Mouse (Mus musculus) MEL (cell line): Measurements from ENCODE around the gene Olfr1232. TPM values are rescaled to one million over a fixed set of nuclear protein-coding genes. Genes with fewer than 3 reads are reported as not detected.

Experiments
- DNase-seq: peaks from one replicate; pipeline ENCODE4 v3.0.0; 2011; ENCODE audit warnings: low read depth, low spot score
- H3K27ac ChIP-seq: 2 replicates; pipeline ENCODE4 v1.5.1; 2012; ENCODE audit warnings: low read depth, mild to moderate bottlenecking, control low read depth, low read length, moderate library complexity; ENCODE audit not compliant: control insufficient read depth
- H3K27me3 ChIP-seq, 2 experiments: fragments of 150-350 bp in 1 of 2; sonication (generic) in 1 of 2; 2 replicates each; pipeline ENCODE4 v1.6.1; 2012; ENCODE audit warnings: low read length in 2 of 2, mild to moderate bottlenecking in 2 of 2, improper control_type of control experiment in 1 of 2, moderate library complexity in 1 of 2; ENCODE audit not compliant: insufficient read depth in 2 of 2, control insufficient read depth in 1 of 2
- H3K36me3 ChIP-seq, 2 experiments: 2 replicates each; pipeline ENCODE4 v1.6.1; 2012 to 2014; ENCODE audit warnings: low read length in 2 of 2, improper control_type of control experiment in 1 of 2, inconsistent platforms in 1 of 2, mild to moderate bottlenecking in 1 of 2; ENCODE audit not compliant: insufficient read depth in 2 of 2, control insufficient read depth in 1 of 2
- H3K4me1 ChIP-seq, 2 experiments: fragments of 150-350 bp in 1 of 2; sonication (generic) in 1 of 2; 2 replicates each; pipeline ENCODE4 v1.6.1; 2012; ENCODE audit warnings: low read length in 2 of 2, improper control_type of control experiment in 1 of 2, mild to moderate bottlenecking in 1 of 2; ENCODE audit not compliant: insufficient read depth in 2 of 2, control insufficient read depth in 1 of 2
- H3K4me3 ChIP-seq, 2 experiments: fragments of 150-350 bp in 1 of 2; sonication (generic) in 1 of 2; 2 replicates each; pipeline ENCODE4 v1.5.1; 2012; ENCODE audit warnings: low read depth in 2 of 2, low read length in 2 of 2, mild to moderate bottlenecking in 2 of 2, moderate library complexity in 2 of 2, control low read depth in 1 of 2, improper control_type of control experiment in 1 of 2; ENCODE audit not compliant: control insufficient read depth in 1 of 2, insufficient read depth in 1 of 2
- H3K79me2 ChIP-seq: 2 replicates; pipeline ENCODE4 v1.6.1; 2012; ENCODE audit warnings: mild to moderate bottlenecking, low read length, moderate library complexity; ENCODE audit not compliant: control insufficient read depth, poor library complexity, insufficient read depth
- H3K9ac ChIP-seq: 2 replicates; pipeline ENCODE4 v1.6.1; 2012; ENCODE audit warnings: low read depth, mild to moderate bottlenecking, control low read depth, low read length, moderate library complexity; ENCODE audit not compliant: control insufficient read depth, poor library complexity, severe bottlenecking
- H3K9me3 ChIP-seq: fragments of 150-350 bp; sonication (generic); replicated peaks from 2 replicates; pipeline ENCODE4 v1.6.1; 2012; ENCODE audit warnings: mild to moderate bottlenecking, low read length, improper control_type of control experiment, moderate library complexity; ENCODE audit not compliant: insufficient read depth
- CHD2 ChIP-seq: IDR thresholded peaks from 2 replicates; pipeline ENCODE4 v1.6.1; 2011; ENCODE audit warnings: low read length, improper control_type of control experiment
- CTCF ChIP-seq, 3 experiments: IDR thresholded peaks in 2 of 3; conservative IDR thresholded peaks in 1 of 3; 2 replicates each; pipeline ENCODE4 v1.5.1; 2011 to 2012; ENCODE audit warnings: low read length in 3 of 3, low read depth in 2 of 3, mild to moderate bottlenecking in 2 of 3, improper control_type of control experiment in 1 of 3, inconsistent platforms in 1 of 3, mixed read lengths in 1 of 3, moderate library complexity in 1 of 3; ENCODE audit not compliant: control insufficient read depth in 1 of 3, insufficient read depth in 1 of 3, poor library complexity in 1 of 3, severe bottlenecking in 1 of 3
- ELF1 ChIP-seq: IDR thresholded peaks from 2 replicates; pipeline ENCODE4 v1.6.1; 2014; ENCODE audit warnings: low read depth, mild to moderate bottlenecking, inconsistent platforms, low read length, improper control_type of control experiment, moderate library complexity
- ETS1 ChIP-seq: IDR thresholded peaks from 2 replicates; pipeline ENCODE4 v1.6.1; 2012; ENCODE audit warnings: low read depth, mild to moderate bottlenecking, inconsistent platforms, low read length, improper control_type of control experiment, moderate library complexity
- GATA1 ChIP-seq: IDR thresholded peaks from 2 replicates; pipeline ENCODE4 v1.6.1; 2011; ENCODE audit warnings: low read depth, low read length, improper control_type of control experiment
- JUND ChIP-seq: IDR thresholded peaks from 2 replicates; pipeline ENCODE4 v1.6.1; 2011; ENCODE audit warnings: low read depth, mild to moderate bottlenecking, improper control_type of control experiment, low read length
- KAT2A ChIP-seq: conservative IDR thresholded peaks from 2 replicates; pipeline ENCODE4 v1.6.1; 2012; ENCODE audit warnings: low read depth, low read length, improper control_type of control experiment, inconsistent platforms
- MAFK ChIP-seq: IDR thresholded peaks from 2 replicates; pipeline ENCODE4 v1.6.1; 2011; ENCODE audit warnings: low read depth, mild to moderate bottlenecking, low read length, improper control_type of control experiment, borderline replicate concordance
- MEF2A ChIP-seq: IDR thresholded peaks from 2 replicates; pipeline ENCODE4 v1.6.1; 2014; ENCODE audit warnings: low read depth, mild to moderate bottlenecking, inconsistent platforms, low read length, improper control_type of control experiment; ENCODE audit not compliant: poor library complexity, insufficient replicate concordance, severe bottlenecking; ENCODE audit errors: extremely low read depth
- MYB ChIP-seq: IDR thresholded peaks from 2 replicates; pipeline ENCODE4 v1.6.1; 2011; ENCODE audit warnings: mild to moderate bottlenecking, low read depth, low read length, improper control_type of control experiment
- MYC ChIP-seq: IDR thresholded peaks from 2 replicates; pipeline ENCODE4 v1.6.1; 2011; ENCODE audit warnings: low read depth, mild to moderate bottlenecking, low read length, improper control_type of control experiment, moderate library complexity
- NELFE ChIP-seq: IDR thresholded peaks from 2 replicates; pipeline ENCODE4 v1.6.1; 2011; ENCODE audit warnings: low read depth, low read length, improper control_type of control experiment
- POLR2AphosphoS5 ChIP-seq: IDR thresholded peaks from 2 replicates; pipeline ENCODE4 v1.6.1; 2012; ENCODE audit warnings: low read depth, borderline replicate concordance, mild to moderate bottlenecking, inconsistent platforms, low read length, moderate library complexity, mixed read lengths
- RAD21 ChIP-seq: IDR thresholded peaks from 2 replicates; pipeline ENCODE4 v1.6.1; 2011; ENCODE audit warnings: mild to moderate bottlenecking, low read depth, low read length, improper control_type of control experiment
- RCOR1 ChIP-seq: IDR thresholded peaks from 2 replicates; pipeline ENCODE4 v1.6.1; 2012; ENCODE audit warnings: low read depth, mild to moderate bottlenecking, inconsistent platforms, low read length, improper control_type of control experiment
- TAL1 ChIP-seq: IDR thresholded peaks from 2 replicates; pipeline ENCODE4 v1.6.1; 2012; ENCODE audit warnings: mild to moderate bottlenecking, inconsistent platforms, low read length, moderate library complexity, mixed read lengths
- TBP ChIP-seq: IDR thresholded peaks from 2 replicates; pipeline ENCODE4 v1.8.0; 2011; ENCODE audit warnings: low read depth, low read length, improper control_type of control experiment
- ZKSCAN1 ChIP-seq: IDR thresholded peaks from 2 replicates; pipeline ENCODE4 v1.6.1; 2012; ENCODE audit warnings: low read depth, mild to moderate bottlenecking, inconsistent platforms, low read length, improper control_type of control experiment, moderate library complexity
- ZMIZ1 ChIP-seq: IDR thresholded peaks from 2 replicates; pipeline ENCODE4 v1.6.1; 2012; ENCODE audit warnings: low read depth, mild to moderate bottlenecking, inconsistent platforms, low read length, improper control_type of control experiment, moderate library complexity
- ZNF384 ChIP-seq: IDR thresholded peaks from 2 replicates; pipeline ENCODE4 v1.6.1; 2012; ENCODE audit warnings: low read depth, mild to moderate bottlenecking, inconsistent platforms, low read length, improper control_type of control experiment
- polyA plus RNA-seq, 2 experiments: library from polyadenylated mRNA; stranded (reverse) in 1 of 2; unstranded in 1 of 2; fragments of >175 nt in 1 of 2; fragments of >200 nt in 1 of 2; gene quantifications; 2 replicates each; pipeline versions ENCODE4 v1.2.1 to v1.2.4; 2012; ENCODE audit warnings: low replicate concordance in 2 of 2, low read depth in 1 of 2; ENCODE audit not compliant: insufficient read length in 2 of 2, insufficient read depth in 1 of 2, missing spikeins in 1 of 2
- total RNA-seq: library from RNA; depleted of rRNA; stranded (reverse); fragments of 300-350 nt; gene quantifications from 2 replicates; pipeline ENCODE4 v1.2.3, GENCODE M21; 2012; rRNA removed

Gene Olfr1232
- total RNA-seq: not detected in 2 replicates
- not detected for polyA plus RNA-seq

DNA sequence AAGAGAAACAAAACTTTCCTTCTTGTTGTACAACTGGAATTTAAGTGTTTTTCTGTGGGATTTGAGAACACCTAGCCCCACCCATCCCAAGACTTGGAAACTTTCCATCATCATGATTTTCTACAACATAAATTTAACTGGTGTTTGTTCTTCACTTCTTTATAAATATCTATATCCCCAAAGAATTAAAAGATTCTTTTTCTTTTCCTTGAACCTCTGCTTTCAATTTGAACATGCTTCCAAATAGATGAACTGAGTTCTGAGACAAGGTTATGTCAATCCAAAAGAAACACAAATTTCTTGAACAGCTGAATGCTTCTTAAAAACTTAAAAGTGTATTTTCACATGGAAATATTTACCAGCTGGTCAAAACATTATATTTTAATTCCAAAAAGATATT, at the start of gene Olfr1232:
Gene Olfr1232 (minus strand): TSS at position 101 of the 400 bp plus-strand sequence.
- no peak for TF ChIP-seq GATA1
- TF ChIP-seq JUND: no peak
- no peak for TF ChIP-seq MEF2A
- no peak for TF ChIP-seq MAFK
- no peak for TF ChIP-seq ZMIZ1
- TF ChIP-seq MYB: no peak
- no peak for TF ChIP-seq ELF1
- TF ChIP-seq RCOR1: no peak
- TF ChIP-seq KAT2A: no peak
- TF ChIP-seq ZKSCAN1: no peak
- TF ChIP-seq ZNF384: no peak
- TF ChIP-seq MYC: no peak
- TF ChIP-seq NELFE: no peak
- TF ChIP-seq CHD2: no peak
- no peak for TF ChIP-seq TAL1
- no peak for TF ChIP-seq TBP
- TF ChIP-seq, all 39 proteins: peak for 0
- Histone ChIP-seq H3K27me3 (no peaks in the 10 kb centered on the region), H3K4me3 (no peak within 1 kb of the TSS), H3K27ac (no peak within 1 kb of the TSS), H3K9ac (no peak within 1 kb of the TSS), H3K9me3 (no peaks in the 10 kb centered on the region), H3K4me1 (no peaks in the 10 kb centered on the region), H3K79me2 (no peaks in the 10 kb centered on the region), H3K36me3 (no peaks in the 10 kb centered on the region)
- DNase-seq: no peak

DNA sequence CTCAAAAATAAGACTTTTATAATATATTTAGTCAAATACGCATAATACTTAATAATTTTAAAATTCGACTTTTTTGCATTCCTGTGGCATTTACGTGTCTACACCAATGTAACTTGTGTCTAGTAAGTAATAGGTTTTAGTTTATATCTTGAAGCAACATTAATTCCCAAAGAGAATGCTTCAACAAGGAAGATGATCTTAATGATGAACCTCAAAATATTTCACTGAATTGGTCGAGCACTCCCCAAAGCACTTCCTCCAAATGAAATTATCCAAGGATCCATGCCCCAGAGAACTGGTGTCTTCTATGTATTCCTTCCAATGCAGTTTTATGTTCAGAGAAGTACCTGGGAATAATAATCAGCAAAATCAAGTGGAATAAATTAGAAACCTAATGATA, 35.3 kb upstream of the Olfr1232 start, which contains the start of gene Olfr1234:
Gene Olfr1234 (minus strand): TSS at position 101 of the 400 bp plus-strand sequence.
- Histone ChIP-seq H3K4me1 (no peaks in the 10 kb centered on the region), H3K36me3 (no peaks in the 10 kb centered on the region), H3K9me3 (no peaks in the 10 kb centered on the region), H3K9ac (no peak within 1 kb of the TSS), H3K79me2 (no peaks in the 10 kb centered on the region), H3K27me3 (no peaks in the 10 kb centered on the region), H3K4me3 (no peak within 1 kb of the TSS), H3K27ac (no peak within 1 kb of the TSS)
- no peak for DNase-seq
- no peak for TF ChIP-seq CTCF (IDR thresholded peaks at IDR 0.05 in 2 of 3, conservative IDR thresholded peaks at IDR 0.05 in 1 of 3; ENCODE audit: control insufficient read depth in 1 of 3, insufficient read depth in 1 of 3, low read depth in 2 of 3, low read length in 3 of 3, poor library complexity in 1 of 3, severe bottlenecking in 1 of 3)
- no peak for TF ChIP-seq ETS1
- no peak for TF ChIP-seq ELF1
- TF ChIP-seq POLR2AphosphoS5: no peak
- no peak for TF ChIP-seq MAFK
- no peak for TF ChIP-seq MYC
- no peak for TF ChIP-seq RAD21
